Mouse (Mus musculus) liver, embryonic 15.5 days (tissue): ENCODE measurements around the gene Raph1. TPM values are rescaled to one million over a fixed set of nuclear protein-coding genes. Genes with fewer than 3 reads are reported as not detected.
"Not testable (repeated sequence)": the region's sequence is repeated elsewhere in the genome, so short reads cannot be mapped to it uniquely, and the experiment has no call there.

Experiments used
- ATAC-seq: fragments of 200-750 bp; cut with Nextera tagmentation; 2 replicates; pipeline ENCODE4 v1.8.0; 2017; ENCODE audit warnings: moderate number of reproducible peaks, mild to moderate bottlenecking, moderate library complexity; ENCODE audit not compliant: insufficient read depth
- H3K27ac ChIP-seq: fragments of 300-500 bp; sonication (generic); replicated peaks from 2 replicates; pipeline ENCODE4 v1.5.1; 2015; ENCODE audit warnings: mild to moderate bottlenecking, inconsistent platforms
- H3K27me3 ChIP-seq: fragments of 300-500 bp; sonication (generic); 2 replicates; pipeline ENCODE4 v1.6.1; 2015; ENCODE audit warnings: mild to moderate bottlenecking, inconsistent platforms
- H3K36me3 ChIP-seq: fragments of 300-500 bp; sonication (generic); replicated peaks from 2 replicates; pipeline ENCODE4 v1.6.1; 2015; ENCODE audit warnings: moderate library complexity, mild to moderate bottlenecking, inconsistent platforms
- H3K4me1 ChIP-seq: fragments of 300-500 bp; sonication (generic); replicated peaks from 2 replicates; pipeline ENCODE4 v1.6.1; 2015; ENCODE audit warnings: inconsistent platforms
- H3K4me2 ChIP-seq: fragments of 300-500 bp; sonication (generic); 2 replicates; pipeline ENCODE4 v1.6.1; 2015; ENCODE audit warnings: moderate library complexity, mild to moderate bottlenecking, inconsistent platforms
- H3K4me3 ChIP-seq: fragments of 300-500 bp; sonication (generic); replicated peaks from 2 replicates; pipeline ENCODE4 v1.5.1; 2015; ENCODE audit warnings: mild to moderate bottlenecking, inconsistent platforms
- H3K9ac ChIP-seq: fragments of 300-500 bp; sonication (generic); 2 replicates; pipeline ENCODE4 v1.6.1; 2015; ENCODE audit warnings: moderate library complexity, mild to moderate bottlenecking, inconsistent platforms
- H3K9me3 ChIP-seq: fragments of 300-500 bp; sonication (generic); replicated peaks from 2 replicates; pipeline ENCODE4 v1.6.1; 2016; ENCODE audit warnings: inconsistent platforms
- WGBS: fragments of 180-500 bp; shearing (Covaris S2); methylation state at CpG from one replicate; pipeline ENCODE4 v1.1.7; 2015; ENCODE audit warnings: mixed read lengths; ENCODE audit not compliant: insufficient replicate concordance; 5-methylcytosine and 5-hydroxymethylcytosine counted together
- polyA plus RNA-seq: library from polyadenylated mRNA; unstranded; fragments of >200 nt; fragmentation: Nextera tagmentation; extraction: Ambion mirVana; gene quantifications from 2 replicates; pipeline ENCODE4 v1.2.1, GENCODE M21; 2015

Gene Raph1
- polyA plus RNA-seq, 1 experiment from 2014 or later, result 27.2 TPM

DNA sequence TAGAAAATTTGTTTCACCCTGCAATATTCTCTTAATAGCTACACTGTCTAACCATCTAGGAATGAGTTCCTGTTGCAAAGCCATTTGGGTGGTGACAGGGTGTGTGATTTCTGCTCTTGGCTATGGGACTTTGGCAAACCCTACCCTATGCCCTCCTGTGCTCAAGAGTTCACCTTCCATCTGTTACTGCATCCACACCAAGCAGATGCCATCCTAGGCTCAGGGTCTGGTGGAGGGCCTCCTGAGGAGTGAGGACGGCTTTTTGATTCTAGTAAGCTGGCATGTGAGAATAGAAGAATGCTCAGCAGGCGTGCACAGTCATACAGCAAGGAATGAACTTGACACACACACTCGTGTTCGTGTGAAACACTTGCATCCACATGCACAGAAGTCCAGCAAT lies 76.4 kb downstream of the Raph1 start:
- H3K4me1 ChIP-seq, result no peaks in the 10 kb centered on the region
- H3K27ac ChIP-seq, result no peak overlapping the region
- no peak overlapping the region for H3K4me3 ChIP-seq
- ATAC-seq, result no peak; the same call in 1 of the 2 replicates
- H3K27me3 ChIP-seq, result no peaks in the 10 kb centered on the region
- no peak overlapping the region for H3K4me2 ChIP-seq
- no peak overlapping the region for H3K9ac ChIP-seq
- no peaks in the 10 kb centered on the region for H3K9me3 ChIP-seq
- H3K36me3 ChIP-seq, result peaks cover 35% of the 10 kb centered on the region
- WGBS, result 60% methylated on average over 4 of the region's 4 CpGs

- Histone ChIP-seq H3K4me3 (no peak overlapping the region), H3K4me2 (no peak overlapping the region), H3K27ac (no peak overlapping the region), H3K9me3 (no peaks in the 10 kb centered on the region), H3K36me3 (peaks cover 30% of the 10 kb centered on the region), H3K4me1 (no peaks in the 10 kb centered on the region), H3K27me3 (no peaks in the 10 kb centered on the region), H3K9ac (no peak overlapping the region)
- no peak for ATAC-seq
- 84% methylated on average over 2 of the region's 2 CpGs for WGBS
Observed at GRCm38 (mm10) chr1:60489660-60490059, 77.2 kb downstream of the Raph1 start.

- 75% methylated on average over 8 of the region's 8 CpGs for WGBS
- Histone ChIP-seq H3K27me3 (no peaks in the 10 kb centered on the region), H3K4me2 (no peak overlapping the region), H3K36me3 (peaks cover 30% of the 10 kb centered on the region), H3K9me3 (no peaks in the 10 kb centered on the region), H3K4me1 (no peaks in the 10 kb centered on the region), H3K4me3 (no peak overlapping the region), H3K27ac (no peak overlapping the region), H3K9ac (no peak overlapping the region)
- ATAC-seq, result no peak
Observed at GRCm38 (mm10) chr1:60488635-60489034, 78.3 kb downstream of the Raph1 start.

GRCm38 (mm10) chr1:60485649-60486048 lies 81.3 kb downstream of the Raph1 start:
- Histone ChIP-seq H3K27me3 (no peaks in the 10 kb centered on the region), H3K27ac (no peak overlapping the region), H3K4me3 (no peak overlapping the region), H3K4me1 (no peaks in the 10 kb centered on the region), H3K9me3 (no peaks in the 10 kb centered on the region), H3K36me3 (peaks cover 23% of the 10 kb centered on the region), H3K9ac (no peak overlapping the region), H3K4me2 (no peak overlapping the region)
- ATAC-seq, result no peak
- 61% methylated on average over 3 of the region's 3 CpGs for WGBS

DNA sequence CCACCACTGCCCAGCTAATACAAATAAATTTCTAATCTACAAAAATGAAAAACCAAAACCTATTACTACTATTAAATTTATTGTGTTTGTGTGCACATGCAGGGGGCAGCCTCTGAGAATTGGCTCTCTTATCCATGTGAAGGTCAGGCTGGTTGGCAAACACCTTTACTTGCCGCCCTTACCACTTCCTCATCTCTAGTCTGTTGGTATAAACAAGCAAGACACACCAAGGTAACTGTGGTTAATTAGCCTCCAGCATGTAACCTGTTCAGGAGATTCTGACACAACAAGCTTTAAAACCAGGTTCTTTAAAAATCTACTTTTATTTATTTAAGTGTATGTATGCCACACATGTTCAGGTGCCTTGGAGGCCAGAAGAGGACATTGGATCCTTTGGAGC lies 84.0 kb downstream of the Raph1 start:
- no peaks in the 10 kb centered on the region for H3K9me3 ChIP-seq
- WGBS, result 64% methylated on average over 1 of the region's 1 CpGs
- no peak for ATAC-seq
- H3K27ac ChIP-seq, result no peak overlapping the region
- H3K4me3 ChIP-seq, result no peak overlapping the region
- no peaks in the 10 kb centered on the region for H3K4me1 ChIP-seq
- peaks cover 5% of the 10 kb centered on the region for H3K36me3 ChIP-seq
- H3K9ac ChIP-seq, result no peak overlapping the region
- H3K4me2 ChIP-seq, result no peak overlapping the region
- no peaks in the 10 kb centered on the region for H3K27me3 ChIP-seq

DNA sequence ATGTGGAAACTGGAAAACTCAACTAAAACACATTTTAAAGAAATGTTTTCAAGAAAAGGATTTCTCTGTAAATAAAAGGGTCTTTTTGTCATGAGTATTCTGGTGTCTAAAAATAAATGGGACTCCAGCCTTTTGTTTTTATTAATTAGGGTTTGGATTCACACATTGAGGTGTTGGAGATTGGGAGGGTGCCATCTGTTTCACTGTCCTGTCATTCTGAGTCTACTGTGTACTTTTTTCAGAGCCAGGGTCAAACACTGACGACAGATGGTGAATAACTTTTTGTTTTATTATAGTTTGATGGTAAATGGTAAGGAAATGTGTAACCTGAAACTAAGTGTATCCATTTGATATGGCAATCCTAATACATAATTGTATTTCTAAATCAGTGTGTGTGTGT lies 85.3 kb downstream of the Raph1 start:
- H3K4me1 ChIP-seq, result no peaks in the 10 kb centered on the region
- H3K9me3 ChIP-seq, result no peaks in the 10 kb centered on the region
- peaks cover 6% of the 10 kb centered on the region; the same call in 1 of the 2 replicates for H3K36me3 ChIP-seq
- no peak overlapping the region for H3K27ac ChIP-seq
- no peaks in the 10 kb centered on the region for H3K27me3 ChIP-seq
- WGBS, result 70% methylated on average over 1 of the region's 1 CpGs
- no peak for ATAC-seq
- no peak overlapping the region for H3K4me3 ChIP-seq
- H3K4me2 ChIP-seq, result no peak overlapping the region
- H3K9ac ChIP-seq, result no peak overlapping the region

DNA sequence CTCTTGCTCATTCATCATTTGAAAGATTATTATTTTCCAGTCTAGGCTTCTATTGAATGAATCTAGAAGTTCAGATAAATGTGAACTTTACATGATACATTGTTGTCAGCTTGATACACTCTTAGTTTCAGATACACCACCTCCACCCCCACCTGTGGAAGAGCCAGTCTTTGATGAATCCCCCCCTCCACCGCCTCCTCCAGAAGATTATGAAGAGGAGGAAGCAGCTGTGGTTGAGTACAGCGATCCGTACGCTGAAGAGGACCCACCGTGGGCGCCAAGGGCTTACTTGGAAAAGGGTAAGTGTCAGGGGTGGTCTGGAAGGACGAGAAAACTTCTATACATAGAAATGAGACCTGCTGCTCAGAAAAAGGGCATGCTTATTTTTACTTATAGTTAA lies 96.4 kb downstream of the Raph1 start:
- 71% methylated on average over 7 of the region's 7 CpGs for WGBS
- ATAC-seq, result no peak
- Histone ChIP-seq H3K27ac (no peak overlapping the region), H3K27me3 (no peaks in the 10 kb centered on the region), H3K9me3 (no peaks in the 10 kb centered on the region), H3K4me1 (0 out of 2 replicates have a peak, but pooled peaks cover 4% of the 10 kb centered on the region), H3K9ac (no peak overlapping the region), H3K4me2 (no peak overlapping the region), H3K36me3 (no peaks in the 10 kb centered on the region), H3K4me3 (no peak overlapping the region)

DNA sequence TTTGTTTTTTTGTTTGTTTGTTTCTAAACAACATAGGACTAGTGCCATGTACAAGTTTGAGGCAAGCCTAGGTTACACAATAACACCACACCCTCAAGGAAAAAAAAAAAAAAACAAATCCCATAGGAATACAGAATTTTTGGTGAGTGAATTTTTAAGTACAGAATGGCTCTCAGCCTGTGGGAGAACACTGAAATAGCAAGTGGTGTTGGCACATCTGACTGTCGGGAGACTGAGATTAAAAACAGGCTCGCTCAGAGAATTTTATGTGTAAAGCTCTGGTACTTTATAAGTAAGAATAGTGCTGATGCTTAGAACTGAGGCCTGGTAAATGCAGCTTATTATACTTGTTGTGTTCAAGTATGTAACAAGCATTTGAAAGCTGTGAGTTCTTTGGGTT lies 97.4 kb downstream of the Raph1 start:
- Histone ChIP-seq H3K36me3 (no peaks in the 10 kb centered on the region), H3K9me3 (no peaks in the 10 kb centered on the region), H3K27ac (no peak overlapping the region), H3K4me1 (0 out of 2 replicates have a peak, but pooled peaks cover 4% of the 10 kb centered on the region), H3K4me2 (no peak overlapping the region), H3K4me3 (no peak overlapping the region), H3K27me3 (no peaks in the 10 kb centered on the region), H3K9ac (no peak overlapping the region)
- ATAC-seq, result no peak
- WGBS, result 69% methylated on average over 2 of the region's 2 CpGs

- Histone ChIP-seq H3K4me2 (no peak overlapping the region), H3K27ac (no peak overlapping the region), H3K9ac (no peak overlapping the region), H3K27me3 (no peaks in the 10 kb centered on the region), H3K4me3 (no peak overlapping the region), H3K9me3 (no peaks in the 10 kb centered on the region), H3K36me3 (no peaks in the 10 kb centered on the region), H3K4me1 (no peaks in the 10 kb centered on the region)
- no peak for ATAC-seq
- 6% methylated on average over 1 of the region's 1 CpGs for WGBS
Observed at GRCm38 (mm10) chr1:60460623-60461022, 106.3 kb downstream of the Raph1 start.

DNA sequence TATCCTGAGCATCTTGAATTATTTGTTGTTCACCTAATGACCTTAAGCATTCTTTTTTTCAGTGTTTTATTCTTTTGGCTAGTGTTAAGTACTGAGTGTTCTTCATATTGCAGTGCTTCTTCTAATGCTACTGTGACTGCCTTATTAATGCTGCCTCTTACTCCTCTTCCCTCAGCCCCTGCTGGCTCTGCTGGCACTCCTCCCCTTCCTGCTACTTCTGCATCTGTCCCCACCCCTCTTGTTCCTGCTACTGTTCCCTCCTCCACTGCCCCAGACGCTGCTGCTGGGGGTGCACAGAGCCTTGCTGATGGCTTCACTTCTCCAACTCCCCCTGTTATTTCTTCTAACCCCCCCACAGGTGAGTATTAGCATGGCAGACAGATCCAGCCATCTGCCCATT lies 117.0 kb downstream of the Raph1 start:
- Histone ChIP-seq H3K36me3 (0 out of 2 replicates have a peak, but pooled peaks cover 4% of the 10 kb centered on the region), H3K4me2 (no peak overlapping the region), H3K27me3 (no peaks in the 10 kb centered on the region), H3K9me3 (no peaks in the 10 kb centered on the region), H3K4me1 (no peaks in the 10 kb centered on the region), H3K27ac (no peak overlapping the region), H3K9ac (no peak overlapping the region), H3K4me3 (no peak overlapping the region)
- no peak for ATAC-seq
- WGBS, result 6% methylated on average over 1 of the region's 1 CpGs

DNA sequence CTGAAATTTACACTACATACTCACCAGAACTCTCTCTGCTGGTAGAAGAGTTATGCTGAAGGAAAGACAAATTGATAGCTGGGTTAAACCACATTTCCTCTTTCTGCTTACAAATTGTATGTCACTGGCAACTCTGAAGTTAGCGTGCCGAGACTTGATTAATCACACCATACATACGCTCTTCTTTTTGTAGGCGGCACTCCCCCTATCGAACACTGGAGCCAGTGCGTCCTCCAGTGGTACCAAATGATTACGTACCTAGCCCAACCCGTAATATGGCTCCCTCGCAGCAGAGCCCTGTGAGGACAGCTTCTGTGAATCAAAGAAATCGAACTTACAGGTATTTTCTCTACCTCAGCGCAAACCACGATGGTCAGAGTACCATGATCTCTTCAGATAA lies 119.8 kb downstream of the Raph1 start:
- H3K36me3 ChIP-seq, result 0 out of 2 replicates have a peak, but pooled peaks cover 4% of the 10 kb centered on the region
- no peak for ATAC-seq
- 28% methylated on average over 12 of the region's 12 CpGs for WGBS

DNA sequence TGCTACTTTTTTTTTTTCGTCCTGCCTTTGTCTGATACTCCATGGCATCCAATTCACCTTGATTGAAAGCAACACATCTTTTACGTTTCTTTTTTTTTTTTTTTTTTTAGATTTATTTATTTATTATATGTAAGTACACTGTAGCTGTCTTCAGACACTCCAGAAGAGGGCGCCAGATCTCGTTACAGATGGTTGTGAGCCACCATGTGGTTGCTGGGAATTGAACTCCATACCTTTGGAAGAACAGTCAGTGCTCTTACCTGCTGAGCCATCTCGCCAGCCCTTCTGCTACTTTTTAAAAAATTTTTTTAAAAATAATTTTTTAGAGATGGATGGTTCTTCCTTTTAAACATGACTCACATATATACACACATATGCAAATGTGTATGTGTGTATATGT lies 125.5 kb downstream of the Raph1 start:
- H3K4me3 ChIP-seq, H3K27me3 ChIP-seq: not testable (repeated sequence)

More for the DNA sequence above, 119.8 kb downstream of the Raph1 start:
- no peaks in the 10 kb centered on the region for H3K4me1 ChIP-seq
- H3K4me2 ChIP-seq, result no peak overlapping the region
- no peak overlapping the region for H3K4me3 ChIP-seq
- no peaks in the 10 kb centered on the region for H3K27me3 ChIP-seq
- H3K27ac ChIP-seq, result no peak overlapping the region
- no peaks in the 10 kb centered on the region for H3K9me3 ChIP-seq
- no peak overlapping the region for H3K9ac ChIP-seq

More for the DNA sequence above, 125.5 kb downstream of the Raph1 start:
- H3K4me1 ChIP-seq, H3K27ac ChIP-seq, H3K9me3 ChIP-seq, H3K4me2 ChIP-seq, ATAC-seq, H3K9ac ChIP-seq, H3K36me3 ChIP-seq: not testable (repeated sequence)
- WGBS, result 57% methylated on average over 5 of the region's 5 CpGs
